Mouse (Mus musculus) olfactory bulb, adult 2 months (tissue): Measurements from ENCODE around the gene Rap1gap.

ENCODE experiments used
- CTCF ChIP-seq: fragments of 200-500 bp; IDR thresholded peaks from 2 replicates; pipeline ENCODE4 v1.5.1; 2012; ENCODE audit warnings: low read depth, mild to moderate bottlenecking, low read length, moderate library complexity; ENCODE audit not compliant: insufficient read depth
- POLR2A ChIP-seq: fragments of 200-500 bp; IDR thresholded peaks from 2 replicates; pipeline ENCODE4 v1.6.1; 2012; ENCODE audit warnings: mild to moderate bottlenecking, low read depth, low read length, moderate library complexity; ENCODE audit not compliant: insufficient read depth

- TF ChIP-seq POLR2A (no peak), CTCF (no peak)
These were observed 68.4 kb downstream of the Rap1gap start for GRCm38 (mm10) chr4:137732962-137733361.
